Mouse (Mus musculus): Measurements from ENCODE around the gene Ttc23l. TPM values are rescaled to one million over a fixed set of nuclear protein-coding genes. Genes with fewer than 3 reads are reported as not detected.
"Not testable (repeated sequence)": the region's sequence is repeated elsewhere in the genome, so short reads cannot be mapped to it uniquely, and the experiment has no call there.

Ttc23l gene
- polyA plus RNA-seq, 1 experiment from 2014 or later = not detected

- WGBS = 58% methylated on average over 11 of the region's 11 CpGs
These were observed 57.4 kb downstream of the Ttc23l start for GRCm38 (mm10) chr15:10500838-10501719.

GRCm38 (mm10) chr15:10500035-10500434, 58.4 kb downstream of the Ttc23l start:
- no peak overlapping the region for H3K4me2 ChIP-seq (ENCODE audit: low read length)
- no peak for DNase-seq (ENCODE audit: low spot score)
- no peaks in the 10 kb centered on the region for H3K27me3 ChIP-seq (replicated peaks; ENCODE audit: control insufficient read depth, insufficient read depth, low read length)
- WGBS = 77% methylated on average over 5 of the region's 5 CpGs
- no peak overlapping the region for H3K9ac ChIP-seq (ENCODE audit: low read length)
- H3K36me3 ChIP-seq (ENCODE audit: control insufficient read depth, insufficient read depth, low read length) = peaks cover 12% of the 10 kb centered on the region
- H3K27ac ChIP-seq (ENCODE audit: low read depth) = no peak overlapping the region
- H3K4me3 ChIP-seq (ENCODE audit: low read depth, low read length) = no peak overlapping the region
- no peaks in the 10 kb centered on the region for H3K4me1 ChIP-seq (replicated peaks; ENCODE audit: control insufficient read depth, insufficient read depth, low read length)
- H3K9me3 ChIP-seq (ENCODE audit: control insufficient read depth, low read length) = no peaks in the 10 kb centered on the region
- ATAC-seq (replicated peaks; ENCODE audit: low FRiP score, low TSS enrichment, low read depth) = no peak

More at GRCm38 (mm10) chr15:10500838-10501719, 57.4 kb downstream of the Ttc23l start:
- DNase-seq (ENCODE audit: low spot score) (peak; percentile 71), ATAC-seq (replicated peaks; ENCODE audit: low FRiP score, low TSS enrichment, low read depth) (0 out of 2 replicates have a peak, but pooled peaks have one; percentile 53)
- H3K27me3 ChIP-seq (replicated peaks; ENCODE audit: control insufficient read depth, insufficient read depth, low read length) = no peaks in the 10 kb centered on the region
- no peak overlapping the region for H3K9ac ChIP-seq (ENCODE audit: low read length)
- no peaks in the 10 kb centered on the region for H3K4me1 ChIP-seq (replicated peaks; ENCODE audit: control insufficient read depth, insufficient read depth, low read length)
- peaks cover 4% of the 10 kb centered on the region for H3K36me3 ChIP-seq (ENCODE audit: control insufficient read depth, insufficient read depth, low read length)
- no peaks in the 10 kb centered on the region for H3K9me3 ChIP-seq (ENCODE audit: control insufficient read depth, low read length)
- no peak overlapping the region for H3K4me2 ChIP-seq (ENCODE audit: low read length)
- H3K4me3 ChIP-seq (ENCODE audit: low read depth, low read length) = no peak overlapping the region
- H3K27ac ChIP-seq (ENCODE audit: low read depth) = no peak overlapping the region

- no peak for ATAC-seq (replicated peaks; ENCODE audit: low FRiP score, low TSS enrichment, low read depth)
- no peaks in the 10 kb centered on the region for H3K4me1 ChIP-seq (replicated peaks; ENCODE audit: control insufficient read depth, insufficient read depth, low read length)
- no peaks in the 10 kb centered on the region for H3K27me3 ChIP-seq (replicated peaks; ENCODE audit: control insufficient read depth, insufficient read depth, low read length)
- peaks cover 13% of the 10 kb centered on the region for H3K36me3 ChIP-seq (ENCODE audit: control insufficient read depth, insufficient read depth, low read length)
- no peak for DNase-seq (ENCODE audit: low spot score)
- H3K4me2 ChIP-seq (ENCODE audit: low read length) = no peak overlapping the region
- WGBS = 82% methylated on average over 5 of the region's 5 CpGs
- H3K4me3 ChIP-seq (ENCODE audit: low read depth, low read length) = no peak overlapping the region
- no peak overlapping the region for H3K9ac ChIP-seq (ENCODE audit: low read length)
- H3K9me3 ChIP-seq (ENCODE audit: control insufficient read depth, low read length) = no peaks in the 10 kb centered on the region
- H3K27ac ChIP-seq (ENCODE audit: low read depth) = no peak overlapping the region
These were observed 58.9 kb downstream of the Ttc23l start for GRCm38 (mm10) chr15:10499593-10499992.

GRCm38 (mm10) chr15:10496696-10497095, 61.8 kb downstream of the Ttc23l start:
- not testable (repeated sequence) for H3K4me3 ChIP-seq (ENCODE audit: low read depth, low read length); DNase-seq (ENCODE audit: low spot score); H3K4me1 ChIP-seq (replicated peaks; ENCODE audit: control insufficient read depth, insufficient read depth, low read length); H3K27me3 ChIP-seq (replicated peaks; ENCODE audit: control insufficient read depth, insufficient read depth, low read length); H3K9me3 ChIP-seq (ENCODE audit: control insufficient read depth, low read length); ATAC-seq (replicated peaks; ENCODE audit: low FRiP score, low TSS enrichment, low read depth); H3K27ac ChIP-seq (ENCODE audit: low read depth); H3K9ac ChIP-seq (ENCODE audit: low read length); H3K4me2 ChIP-seq (ENCODE audit: low read length)
- WGBS = 100% methylated on average over 1 of the region's 1 CpGs
- peaks cover 31% of the 10 kb centered on the region for H3K36me3 ChIP-seq (ENCODE audit: control insufficient read depth, insufficient read depth, low read length)

GRCm38 (mm10) chr15:10495944-10496343, 62.5 kb downstream of the Ttc23l start:
- no peaks in the 10 kb centered on the region for H3K27me3 ChIP-seq (replicated peaks; ENCODE audit: control insufficient read depth, insufficient read depth, low read length)
- ATAC-seq (replicated peaks; ENCODE audit: low FRiP score, low TSS enrichment, low read depth) (no peak), DNase-seq (ENCODE audit: low spot score) (no peak)
- H3K4me1 ChIP-seq (replicated peaks; ENCODE audit: control insufficient read depth, insufficient read depth, low read length) = no peaks in the 10 kb centered on the region
- peaks cover 35% of the 10 kb centered on the region for H3K36me3 ChIP-seq (ENCODE audit: control insufficient read depth, insufficient read depth, low read length)
- H3K4me2 ChIP-seq (ENCODE audit: low read length) = no peak overlapping the region
- H3K27ac ChIP-seq (ENCODE audit: low read depth) = no peak overlapping the region
- WGBS = 93% methylated on average over 11 of the region's 11 CpGs
- H3K4me3 ChIP-seq (ENCODE audit: low read depth, low read length) = no peak overlapping the region
- no peak overlapping the region for H3K9ac ChIP-seq (ENCODE audit: low read length)
- no peaks in the 10 kb centered on the region for H3K9me3 ChIP-seq (ENCODE audit: control insufficient read depth, low read length)

- H3K27ac ChIP-seq (ENCODE audit: low read depth) = no peak overlapping the region
- no peak overlapping the region for H3K9ac ChIP-seq (ENCODE audit: low read length)
- H3K36me3 ChIP-seq (ENCODE audit: control insufficient read depth, insufficient read depth, low read length) = peaks cover 49% of the 10 kb centered on the region
- 89% methylated on average over 5 of the region's 5 CpGs for WGBS
- H3K27me3 ChIP-seq (replicated peaks; ENCODE audit: control insufficient read depth, insufficient read depth, low read length) = no peaks in the 10 kb centered on the region
- no peak overlapping the region for H3K4me2 ChIP-seq (ENCODE audit: low read length)
- no peak for ATAC-seq (replicated peaks; ENCODE audit: low FRiP score, low TSS enrichment, low read depth)
- no peak for DNase-seq (ENCODE audit: low spot score)
- no peak overlapping the region for H3K4me3 ChIP-seq (ENCODE audit: low read depth, low read length)
- H3K4me1 ChIP-seq (replicated peaks; ENCODE audit: control insufficient read depth, insufficient read depth, low read length) = peaks cover 9% of the 10 kb centered on the region
- no peaks in the 10 kb centered on the region for H3K9me3 ChIP-seq (ENCODE audit: control insufficient read depth, low read length)
These were observed 68.4 kb downstream of the Ttc23l start for GRCm38 (mm10) chr15:10490101-10490500.

GRCm38 (mm10) chr15:10487246-10487645, 71.2 kb downstream of the Ttc23l start:
- no peaks in the 10 kb centered on the region for H3K27me3 ChIP-seq (replicated peaks; ENCODE audit: control insufficient read depth, insufficient read depth, low read length)
- H3K4me2 ChIP-seq (ENCODE audit: low read length) = peak overlapping the region; percentile 88
- no peak for DNase-seq (ENCODE audit: low spot score)
- peaks cover 20% of the 10 kb centered on the region for H3K4me1 ChIP-seq (replicated peaks; ENCODE audit: control insufficient read depth, insufficient read depth, low read length)
- no peak overlapping the region for H3K27ac ChIP-seq (ENCODE audit: low read depth)
- no peak overlapping the region for H3K9ac ChIP-seq (ENCODE audit: low read length)
- no peaks in the 10 kb centered on the region for H3K9me3 ChIP-seq (ENCODE audit: control insufficient read depth, low read length)
- peaks cover 48% of the 10 kb centered on the region for H3K36me3 ChIP-seq (ENCODE audit: control insufficient read depth, insufficient read depth, low read length)
- 65% methylated on average over 2 of the region's 2 CpGs for WGBS
- peak overlapping the region; percentile 90; the same call in 1 of the 2 replicates for H3K4me3 ChIP-seq (ENCODE audit: low read depth, low read length)
- no peak for ATAC-seq (replicated peaks; ENCODE audit: low FRiP score, low TSS enrichment, low read depth)

- peak; percentile 30 for ATAC-seq (replicated peaks; ENCODE audit: low FRiP score, low TSS enrichment, low read depth)
- DNase-seq (ENCODE audit: low spot score) = no peak
- WGBS = 1% methylated on average over 18 of the region's 18 CpGs
- Histone ChIP-seq H3K27ac (ENCODE audit: low read depth) (peak overlapping the region; percentile 62; the same call in 1 of the 2 replicates), H3K4me2 (ENCODE audit: low read length) (peak overlapping the region; percentile 88), H3K4me3 (ENCODE audit: low read depth, low read length) (peak overlapping the region; percentile 90), H3K9ac (ENCODE audit: low read length) (peak overlapping the region; percentile 88), H3K27me3 (replicated peaks; ENCODE audit: control insufficient read depth, insufficient read depth, low read length) (no peaks in the 10 kb centered on the region), H3K4me1 (replicated peaks; ENCODE audit: control insufficient read depth, insufficient read depth, low read length) (peaks cover 20% of the 10 kb centered on the region), H3K36me3 (ENCODE audit: control insufficient read depth, insufficient read depth, low read length) (peaks cover 47% of the 10 kb centered on the region), H3K9me3 (ENCODE audit: control insufficient read depth, low read length) (no peaks in the 10 kb centered on the region)
These were observed 72.1 kb downstream of the Ttc23l start for GRCm38 (mm10) chr15:10486365-10486839.

All from intestine, embryonic 14.5 days (tissue).